Mouse (Mus musculus): Measurements from ENCODE around the gene Hoga1. TPM values are rescaled to one million over a fixed set of nuclear protein-coding genes. Genes with fewer than 3 reads are reported as not detected.

Gene Hoga1
- total and polyA plus RNA-seq, 3 experiments: not detected

DNA sequence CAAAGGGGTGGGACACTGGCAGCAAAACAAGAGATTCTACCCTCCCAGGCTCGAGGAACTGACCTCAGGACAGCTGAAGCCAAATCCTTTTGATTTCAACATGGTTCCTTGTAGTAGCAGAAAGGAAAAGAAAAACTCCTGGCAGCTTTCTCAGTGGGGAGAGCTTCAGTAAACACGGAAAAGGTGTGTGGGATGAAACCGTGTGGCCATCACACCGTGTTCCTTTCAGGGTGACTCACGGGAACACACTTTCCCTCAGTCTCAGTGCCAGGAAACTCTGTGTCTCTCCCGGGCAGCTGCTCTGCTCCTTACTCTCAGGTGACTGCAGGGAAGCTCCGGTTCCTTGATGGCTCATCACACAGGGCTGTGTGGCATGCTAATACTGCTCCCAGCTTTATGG is 13.0 kb downstream of the Hoga1 start:
- no peaks in the 10 kb centered on the region for H3K79me2 ChIP-seq (replicated peaks; ENCODE audit: control insufficient read depth, extremely low read depth, insufficient read depth, poor library complexity, severe bottlenecking)
- in situ Hi-C loops (cut with MboI; ENCODE audit: low pct_ligation_motif_present, low pct_unique_long_range_greater_than_20kb, low sequenced_read_pairs) (no loop called here), dilution Hi-C loops (cut with MboI; ENCODE audit: extremely low pct_ligation_motif_present, extremely low pct_unique_long_range_greater_than_20kb, low sequenced_read_pairs) (no loop called here)
- no peaks in the 10 kb centered on the region for H3K4me1 ChIP-seq (ENCODE audit: control insufficient read depth in 1 of 2, insufficient read depth in 2 of 2)
- H3K36me3 ChIP-seq (replicated peaks in 1 of 2; ENCODE audit: control insufficient read depth in 1 of 2, insufficient read depth in 1 of 2, low read length in 1 of 2): no peaks in the 10 kb centered on the region
- no peak for DNase-seq (ENCODE audit: extremely low read depth)
- no peak overlapping the region for H3K9ac ChIP-seq (ENCODE audit: insufficient read depth, low read depth)
- no peaks in the 10 kb centered on the region for H3K9me3 ChIP-seq (replicated peaks; ENCODE audit: low read length)
- H3K27ac ChIP-seq (ENCODE audit: insufficient read depth, low read depth): no peak overlapping the region
- TF ChIP-seq POLR2AphosphoS2 (IDR thresholded peaks at IDR 0.05; ENCODE audit: low read depth, low read length) (no peak), ZNF384 (IDR thresholded peaks at IDR 0.05; ENCODE audit: low read depth, low read length) (no peak), MEF2A (IDR thresholded peaks at IDR 0.05; ENCODE audit: borderline replicate concordance, low read depth, low read length) (no peak), CHD2 (IDR thresholded peaks at IDR 0.05; ENCODE audit: low read length) (no peak), JUND (conservative IDR thresholded peaks at IDR 0.05; ENCODE audit: low read depth, low read length) (no peak), ZC3H11A (IDR thresholded peaks at IDR 0.05; ENCODE audit: low read depth, low read length) (no peak), E2F4 (IDR thresholded peaks at IDR 0.05; ENCODE audit: insufficient replicate concordance, low read depth, low read length) (no peak), NELFE (IDR thresholded peaks at IDR 0.05; ENCODE audit: low read depth, low read length) (no peak)
- peaks cover 63% of the 10 kb centered on the region for H3K27me3 ChIP-seq (replicated peaks)
- H3K4me3 ChIP-seq (replicated peaks in 1 of 3; ENCODE audit: low read depth in 2 of 3, low read length in 2 of 3, poor library complexity in 1 of 3): no peak overlapping the region
- no peak overlapping the region for H3K4me2 ChIP-seq (ENCODE audit: insufficient read depth, low read depth, poor library complexity, severe bottlenecking)

GRCm38 (mm10) chr19:42061443-42061842 is 16.0 kb downstream of the Hoga1 start:
- dilution Hi-C loops (cut with MboI; ENCODE audit: extremely low pct_ligation_motif_present, extremely low pct_unique_long_range_greater_than_20kb, low sequenced_read_pairs) (no loop called here), in situ Hi-C loops (cut with MboI; ENCODE audit: low pct_ligation_motif_present, low pct_unique_long_range_greater_than_20kb, low sequenced_read_pairs) (no loop called here)
- DNase-seq (ENCODE audit: extremely low read depth): no peak
- no peaks in the 10 kb centered on the region for H3K4me1 ChIP-seq (ENCODE audit: control insufficient read depth in 1 of 2, insufficient read depth in 2 of 2)
- H3K4me3 ChIP-seq (replicated peaks in 1 of 3; ENCODE audit: low read depth in 2 of 3, low read length in 2 of 3, poor library complexity in 1 of 3): no peak overlapping the region
- H3K9ac ChIP-seq (ENCODE audit: insufficient read depth, low read depth): no peak overlapping the region
- no peak overlapping the region for H3K27ac ChIP-seq (ENCODE audit: insufficient read depth, low read depth)
- H3K9me3 ChIP-seq (replicated peaks; ENCODE audit: low read length): no peaks in the 10 kb centered on the region
- no peak overlapping the region for H3K4me2 ChIP-seq (ENCODE audit: insufficient read depth, low read depth, poor library complexity, severe bottlenecking)
- H3K79me2 ChIP-seq (replicated peaks; ENCODE audit: control insufficient read depth, extremely low read depth, insufficient read depth, poor library complexity, severe bottlenecking): no peaks in the 10 kb centered on the region
- H3K36me3 ChIP-seq (replicated peaks in 1 of 2; ENCODE audit: control insufficient read depth in 1 of 2, insufficient read depth in 1 of 2, low read length in 1 of 2): no peaks in the 10 kb centered on the region
- TF ChIP-seq PAX5 (IDR thresholded peaks at IDR 0.05; ENCODE audit: low read length) (no peak), GABPA (IDR thresholded peaks at IDR 0.05; ENCODE audit: insufficient replicate concordance, low read depth, low read length) (no peak), E2F4 (IDR thresholded peaks at IDR 0.05; ENCODE audit: insufficient replicate concordance, low read depth, low read length) (no peak), MXI1 (IDR thresholded peaks at IDR 0.05; ENCODE audit: low read depth, low read length) (no peak), JUN (IDR thresholded peaks at IDR 0.05; ENCODE audit: insufficient read depth, low read depth, low read length) (no peak), POLR2AphosphoS2 (IDR thresholded peaks at IDR 0.05; ENCODE audit: low read depth, low read length) (no peak), MAFK (IDR thresholded peaks at IDR 0.05; ENCODE audit: insufficient replicate concordance, low read length) (no peak)
- peaks cover 61% of the 10 kb centered on the region for H3K27me3 ChIP-seq (replicated peaks)
